Mouse (Mus musculus): Measurements from ENCODE around the gene Zdhhc3.

DNA sequence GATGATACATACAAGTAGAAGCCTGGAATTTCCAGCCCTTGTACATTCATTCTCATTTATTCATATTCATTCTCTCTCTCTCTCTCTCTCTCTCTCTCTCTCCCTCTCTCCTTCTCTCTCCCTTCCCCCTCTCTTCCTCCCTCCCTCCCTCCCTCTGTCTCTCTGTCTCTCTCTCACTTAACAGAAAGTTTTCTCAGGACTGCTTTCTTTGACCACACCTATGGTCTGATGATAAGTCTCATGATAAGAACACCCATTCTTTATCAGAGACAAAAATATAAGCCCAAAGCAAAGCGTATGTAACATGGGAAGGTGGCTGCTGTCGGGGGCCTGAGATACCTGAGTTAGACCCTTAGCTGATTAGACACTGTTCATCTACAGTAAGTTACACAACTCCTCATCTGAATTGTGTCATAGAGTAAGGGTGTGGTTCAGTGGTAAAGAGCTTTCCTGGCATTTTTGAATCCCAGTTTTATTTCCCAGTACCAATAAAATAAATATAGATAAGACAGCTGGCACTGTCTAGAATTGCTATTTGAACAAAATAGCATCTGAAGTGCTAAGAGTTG, 11.5 kb upstream of the Zdhhc3 start:
- TF ChIP-seq POLR2A (IDR thresholded peaks at IDR 0.05; ENCODE audit: low read depth, low read length) (no peak), CTCF (IDR thresholded peaks at IDR 0.05; ENCODE audit: extremely low read depth, insufficient read length, insufficient replicate concordance, low read depth, low read length) (no peak)
